Mouse (Mus musculus) midbrain, embryonic 14.5 days (tissue): ENCODE results near the gene Gm20388. TPM values are rescaled to one million over a fixed set of nuclear protein-coding genes. Genes with fewer than 3 reads are reported as not detected.

Experiments used
- ATAC-seq: fragments of 200-750 bp; cut with Nextera tagmentation; 2 replicates; pipeline ENCODE4 v1.8.0; 2017; ENCODE audit warnings: moderate number of reproducible peaks, moderate library complexity; ENCODE audit not compliant: low FRiP score, low TSS enrichment
- DNase-seq: peaks from one replicate; pipeline ENCODE4 v3.0.0-alpha.2; 2015
- H3K27ac ChIP-seq: fragments of 300-500 bp; sonication (generic); replicated peaks from 2 replicates; pipeline ENCODE4 v1.5.1; 2014; ENCODE audit warnings: mild to moderate bottlenecking, low read depth, low read length, moderate library complexity
- H3K27me3 ChIP-seq: fragments of 300-500 bp; sonication (generic); 2 replicates; pipeline ENCODE4 v1.6.1; 2014; ENCODE audit warnings: low read length, control low read depth, mixed read lengths; ENCODE audit not compliant: control insufficient read depth, insufficient read depth
- H3K36me3 ChIP-seq: fragments of 300-500 bp; sonication (generic); 2 replicates; pipeline ENCODE4 v1.6.1; 2014; ENCODE audit warnings: low read length, control low read depth; ENCODE audit not compliant: control insufficient read depth, insufficient read depth
- H3K4me1 ChIP-seq: fragments of 300-500 bp; sonication (generic); 2 replicates; pipeline ENCODE4 v1.6.1; 2014; ENCODE audit warnings: mild to moderate bottlenecking, antibody characterized with exemption, low read length, control low read depth; ENCODE audit not compliant: control insufficient read depth, insufficient read depth
- H3K4me2 ChIP-seq: fragments of 300-500 bp; sonication (generic); 2 replicates; pipeline ENCODE4 v1.6.1; 2014; ENCODE audit warnings: mild to moderate bottlenecking, low read length, moderate library complexity
- H3K4me3 ChIP-seq: fragments of 300-500 bp; sonication (generic); replicated peaks from 2 replicates; pipeline ENCODE4 v1.5.1; 2014; ENCODE audit warnings: low read depth, low read length
- H3K9ac ChIP-seq: fragments of 300-500 bp; sonication (generic); replicated peaks from 2 replicates; pipeline ENCODE4 v1.6.1; 2014; ENCODE audit warnings: mild to moderate bottlenecking, low read length, moderate library complexity
- H3K9me3 ChIP-seq: fragments of 300-500 bp; sonication (generic); 2 replicates; pipeline ENCODE4 v1.6.1; 2016; ENCODE audit warnings: low read length, control low read depth, mixed read lengths; ENCODE audit not compliant: control insufficient read depth
- WGBS: fragments of 180-500 bp; shearing (Covaris S2); extraction: QIAGEN DNeasy Blood & Tissue Kit; methylation state at CpG from one replicate; pipeline ENCODE4 v1.1.7; 2014; 5-methylcytosine and 5-hydroxymethylcytosine counted together
- polyA plus RNA-seq: library from polyadenylated mRNA; unstranded; fragments of >200 nt; fragmentation: Nextera tagmentation; extraction: Ambion mirVana; gene quantifications from 2 replicates; pipeline ENCODE4 v1.2.1, GENCODE M21; 2014

Gene Gm20388
- polyA plus RNA-seq, 1 experiment from 2014 or later = 4.1 TPM

DNA sequence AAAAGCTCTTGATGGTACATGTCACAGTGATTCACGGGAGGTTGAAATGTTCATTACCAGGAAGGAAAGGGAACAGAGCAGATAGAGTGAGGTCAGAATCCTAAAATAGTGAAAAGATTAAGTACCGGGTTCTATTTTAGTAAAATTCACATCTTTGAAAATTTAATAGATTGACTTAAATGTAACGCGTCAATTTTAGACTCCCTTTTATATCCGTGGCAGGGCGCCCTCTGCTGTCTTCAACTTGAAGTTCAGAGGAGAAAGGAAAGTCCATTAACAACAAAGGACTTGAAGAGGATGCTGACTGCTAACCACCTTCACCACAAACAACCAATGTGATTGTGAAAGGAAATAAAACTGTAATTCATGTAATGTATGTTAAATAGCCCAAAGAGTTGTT, 1921.9 kb downstream of the Gm20388 start:
- WGBS = 18% methylated on average over 6 of the region's 6 CpGs
- Histone ChIP-seq H3K36me3 (no peaks in the 10 kb centered on the region), H3K4me3 (no peak overlapping the region), H3K27ac (no peak overlapping the region), H3K27me3 (no peaks in the 10 kb centered on the region), H3K9ac (no peak overlapping the region; the same call in 1 of the 2 replicates), H3K4me1 (peaks cover 11% of the 10 kb centered on the region), H3K9me3 (no peaks in the 10 kb centered on the region), H3K4me2 (no peak overlapping the region)
- ATAC-seq (no peak), DNase-seq (peak; percentile 90)

DNA sequence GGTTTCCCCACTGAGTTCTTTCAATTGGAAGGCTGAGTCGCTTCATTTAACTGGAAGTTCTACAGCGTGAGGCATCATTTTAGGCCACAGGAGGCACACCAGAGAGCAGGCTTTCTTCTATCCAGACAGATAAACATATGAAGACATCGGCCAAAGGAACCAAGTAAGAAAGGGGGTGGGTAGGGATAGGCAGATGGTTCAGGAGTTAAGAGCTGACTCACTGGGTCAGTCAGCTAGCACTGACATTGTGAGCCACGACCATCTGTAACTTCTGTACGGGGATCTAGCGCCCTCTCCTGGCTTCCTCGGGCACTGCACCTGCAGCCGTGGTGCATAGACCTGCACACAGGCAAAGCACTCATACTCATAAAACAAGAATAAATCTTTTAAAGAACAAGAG, 1930.6 kb downstream of the Gm20388 start:
- DNase-seq (peak; percentile 69), ATAC-seq (no peak)
- Histone ChIP-seq H3K27ac (no peak overlapping the region), H3K9me3 (no peaks in the 10 kb centered on the region), H3K36me3 (no peaks in the 10 kb centered on the region), H3K4me2 (no peak overlapping the region), H3K9ac (no peak overlapping the region), H3K27me3 (no peaks in the 10 kb centered on the region), H3K4me3 (no peak overlapping the region), H3K4me1 (no peaks in the 10 kb centered on the region)
- 45% methylated on average over 8 of the region's 8 CpGs for WGBS

DNA sequence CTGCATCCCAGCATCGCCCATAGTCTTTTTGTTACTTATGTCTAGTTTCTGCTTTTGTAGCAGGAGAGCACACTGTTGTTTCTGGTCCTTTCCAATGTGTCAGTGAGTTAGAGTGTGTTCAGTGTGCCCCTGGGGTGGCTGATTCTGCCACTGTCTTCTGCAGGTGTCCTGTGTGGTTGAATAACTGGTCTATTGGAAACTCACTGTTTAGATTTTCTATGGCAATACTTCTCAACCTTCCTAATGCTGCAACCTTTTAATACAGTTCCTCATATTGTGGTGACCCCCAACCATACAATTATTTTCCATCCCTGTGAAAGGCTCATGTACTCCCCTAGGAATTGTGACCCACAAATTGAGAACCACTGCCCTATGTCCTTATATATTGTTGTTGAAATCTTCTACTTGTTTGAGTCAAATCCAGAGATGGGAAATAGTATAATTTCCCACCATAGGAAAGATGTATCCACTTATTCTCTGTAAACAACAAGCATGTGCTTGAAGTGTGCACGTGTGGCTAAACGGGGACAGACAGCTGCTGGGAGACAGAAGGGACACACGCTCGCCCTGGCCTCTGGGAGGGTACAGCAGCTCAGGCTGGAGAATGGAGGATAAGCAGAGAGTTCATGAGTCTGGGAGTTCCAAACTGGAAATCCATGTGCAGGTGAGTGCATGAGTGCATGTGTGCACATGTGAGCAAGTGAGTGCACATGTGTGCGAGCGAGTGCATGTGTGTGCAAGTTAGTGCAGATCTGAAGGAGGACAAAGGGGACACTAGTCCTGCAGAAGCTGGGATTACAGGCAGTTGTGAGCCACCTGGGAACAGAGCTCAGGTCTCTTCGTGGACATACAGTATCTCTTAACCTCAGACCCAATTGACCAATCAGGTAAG, 1931.7 kb downstream of the Gm20388 start:
- Histone ChIP-seq H3K9me3 (no peaks in the 10 kb centered on the region), H3K4me1 (no peaks in the 10 kb centered on the region), H3K4me2 (no peak overlapping the region), H3K4me3 (no peak overlapping the region), H3K27me3 (no peaks in the 10 kb centered on the region), H3K27ac (no peak overlapping the region), H3K9ac (no peak overlapping the region), H3K36me3 (no peaks in the 10 kb centered on the region)
- WGBS = 85% methylated on average over 8 of the region's 8 CpGs
- ATAC-seq (no peak), DNase-seq (no peak)

DNA sequence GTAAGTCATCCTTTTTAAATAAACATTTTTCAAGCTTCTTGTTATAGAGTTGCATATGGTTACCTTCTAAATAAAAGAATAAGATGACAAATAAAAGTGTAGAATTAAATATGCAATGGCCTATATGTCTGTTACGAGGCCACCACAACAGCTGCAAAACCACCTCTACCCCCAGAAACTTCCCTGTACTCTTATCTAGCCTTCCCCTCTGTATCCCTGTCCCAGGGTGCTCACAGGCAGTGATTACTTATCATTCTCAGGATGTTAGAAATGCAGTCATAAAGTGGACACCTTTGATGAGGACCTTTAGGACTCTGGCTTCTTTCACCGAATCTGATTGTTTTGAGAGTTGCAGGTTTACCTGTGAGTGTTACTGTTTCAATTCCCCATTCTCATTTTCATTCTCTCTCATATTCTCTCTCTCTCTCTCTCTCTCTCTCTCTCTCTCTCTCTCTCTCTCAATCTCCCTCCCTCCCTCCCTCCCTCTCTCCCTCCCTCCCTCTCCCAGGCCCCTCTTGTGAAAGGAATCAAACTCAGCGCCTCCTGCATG, 1932.6 kb downstream of the Gm20388 start:
- 77% methylated on average over 3 of the region's 3 CpGs for whole genome bisulfite sequencing

DNA sequence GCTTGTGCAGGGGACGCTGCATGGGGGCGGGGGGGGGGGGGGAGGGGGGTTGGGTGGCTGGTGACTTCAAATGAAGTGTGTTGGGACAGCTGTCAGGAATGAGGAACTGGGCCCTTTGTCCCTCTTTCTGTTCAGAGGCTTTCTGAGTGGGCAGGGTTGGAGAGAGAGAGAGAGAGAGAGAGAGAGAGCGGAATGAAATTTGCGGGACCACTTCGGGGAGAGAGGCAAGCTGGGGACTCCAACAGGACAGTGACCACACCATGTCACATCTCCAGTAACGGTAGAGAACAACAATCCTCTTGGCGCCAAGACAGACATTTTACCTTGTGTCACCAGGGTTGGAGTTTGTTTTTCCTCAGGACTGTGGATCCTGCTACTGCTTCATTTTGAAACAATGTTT, 1934.1 kb downstream of the Gm20388 start:
- H3K27ac ChIP-seq = no peak overlapping the region
- DNase-seq (no peak), ATAC-seq (no peak)
- no peaks in the 10 kb centered on the region for H3K9me3 ChIP-seq
- no peak overlapping the region for H3K9ac ChIP-seq
- 56% methylated on average over 6 of the region's 7 CpGs for WGBS
- H3K4me3 ChIP-seq = no peak overlapping the region
- no peaks in the 10 kb centered on the region for H3K36me3 ChIP-seq
- no peaks in the 10 kb centered on the region for H3K4me1 ChIP-seq
- no peak overlapping the region for H3K4me2 ChIP-seq
- H3K27me3 ChIP-seq = no peaks in the 10 kb centered on the region

More for the DNA sequence above, 1932.6 kb downstream of the Gm20388 start:
- H3K4me1 ChIP-seq = no peaks in the 10 kb centered on the region
- no peaks in the 10 kb centered on the region for H3K9me3 ChIP-seq
- H3K27me3 ChIP-seq = no peaks in the 10 kb centered on the region
- H3K9ac ChIP-seq = no peak overlapping the region
- no peaks in the 10 kb centered on the region for H3K36me3 ChIP-seq
- H3K4me2 ChIP-seq = no peak overlapping the region
- DNase-seq = no peak
- no peak overlapping the region for H3K4me3 ChIP-seq
- no peak for ATAC-seq
- H3K27ac ChIP-seq = no peak overlapping the region

DNA sequence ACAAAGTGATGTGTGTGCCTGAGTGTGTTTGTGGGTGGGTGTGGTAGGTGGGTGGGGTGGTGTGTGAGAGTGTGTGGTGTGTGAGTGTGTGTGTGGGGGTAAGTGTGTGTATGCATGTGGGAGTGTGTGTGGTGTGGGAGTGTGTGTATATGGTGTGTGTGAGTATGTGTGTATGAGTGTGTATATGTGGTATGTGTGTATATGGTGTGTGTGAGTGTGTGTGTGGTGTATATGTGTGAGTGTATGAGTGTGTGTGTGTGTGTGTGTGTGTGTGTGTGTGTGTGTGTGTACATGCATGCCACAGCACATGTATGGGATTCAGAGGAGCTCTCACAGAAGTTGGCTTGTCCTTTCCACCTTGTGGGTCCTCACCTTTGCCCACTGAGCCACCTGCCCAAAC, 1936.2 kb downstream of the Gm20388 start:
- DNase-seq (no peak), ATAC-seq (no peak)
- Histone ChIP-seq H3K4me1 (peaks cover 6% of the 10 kb centered on the region; the same call in 1 of the 2 replicates), H3K4me3 (no peak overlapping the region), H3K36me3 (no peaks in the 10 kb centered on the region), H3K9me3 (no peaks in the 10 kb centered on the region), H3K27me3 (no peaks in the 10 kb centered on the region), H3K4me2 (no peak overlapping the region), H3K9ac (no peak overlapping the region), H3K27ac (no peak overlapping the region)

DNA sequence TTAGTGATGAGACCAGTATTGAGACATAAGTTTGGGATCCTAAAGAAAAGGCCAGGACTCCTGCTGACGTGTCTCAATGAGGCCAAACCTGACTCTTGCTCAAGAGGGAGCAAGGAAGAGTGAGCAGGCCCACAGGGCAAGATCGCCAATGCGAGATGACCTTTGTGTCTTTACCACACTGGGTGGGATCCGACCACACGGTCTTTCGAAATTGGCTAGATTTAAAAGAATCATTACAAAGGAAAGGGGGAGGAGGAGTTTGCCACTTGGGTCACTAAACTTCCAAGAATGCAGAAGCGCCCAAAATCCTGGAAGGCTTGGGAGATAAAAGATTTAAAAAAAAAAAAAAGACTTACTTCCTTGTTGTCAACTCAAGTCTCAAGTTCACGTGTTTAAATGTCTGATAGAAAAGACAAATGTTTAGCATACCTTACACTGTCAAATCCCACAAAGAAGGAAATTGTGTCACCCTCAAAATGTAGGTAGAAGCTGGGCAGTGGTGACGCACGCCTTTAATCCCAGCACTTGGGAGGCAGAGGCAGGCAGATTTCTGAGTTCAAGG, 1936.7 kb downstream of the Gm20388 start:
- H3K27me3 ChIP-seq = no peaks in the 10 kb centered on the region
- H3K9me3 ChIP-seq = no peaks in the 10 kb centered on the region
- H3K4me3 ChIP-seq = no peak overlapping the region
- no peak for DNase-seq
- no peaks in the 10 kb centered on the region for H3K36me3 ChIP-seq
- H3K4me1 ChIP-seq = peaks cover 6% of the 10 kb centered on the region; the same call in 1 of the 2 replicates
- no peak for ATAC-seq
- H3K27ac ChIP-seq = no peak overlapping the region
- no peak overlapping the region for H3K4me2 ChIP-seq
- H3K9ac ChIP-seq = no peak overlapping the region
- WGBS = 64% methylated on average over 10 of the region's 10 CpGs

DNA sequence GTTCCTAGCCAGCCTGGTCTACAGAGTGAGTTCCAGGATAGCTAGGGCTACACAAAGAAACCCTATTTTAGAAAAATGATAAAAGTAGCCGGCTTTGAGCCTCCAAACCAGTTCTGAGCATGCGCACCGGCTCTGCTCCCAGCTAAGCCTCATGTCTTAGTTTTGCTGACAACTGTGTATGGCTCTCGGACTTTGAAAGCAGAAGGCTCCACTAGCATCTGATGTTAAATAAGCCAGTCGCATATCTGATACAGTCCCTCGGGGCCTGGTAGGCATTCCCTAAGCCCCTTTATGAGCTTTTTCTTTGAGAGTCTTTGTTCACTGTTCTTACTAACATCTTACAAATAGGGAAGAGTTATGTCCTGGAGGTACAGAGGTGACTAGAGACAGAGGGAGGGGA, 1937.3 kb downstream of the Gm20388 start:
- H3K27ac ChIP-seq = no peak overlapping the region
- WGBS = 73% methylated on average over 6 of the region's 6 CpGs
- ATAC-seq (no peak), DNase-seq (no peak)
- no peaks in the 10 kb centered on the region for H3K9me3 ChIP-seq
- H3K4me2 ChIP-seq = no peak overlapping the region
- no peak overlapping the region for H3K9ac ChIP-seq
- H3K36me3 ChIP-seq = no peaks in the 10 kb centered on the region
- no peak overlapping the region for H3K4me3 ChIP-seq
- H3K4me1 ChIP-seq = peaks cover 6% of the 10 kb centered on the region; the same call in 1 of the 2 replicates
- no peaks in the 10 kb centered on the region for H3K27me3 ChIP-seq
